Mouse (Mus musculus): ENCODE measurements around the gene Cds2. TPM values are rescaled to one million over a fixed set of nuclear protein-coding genes. Genes with fewer than 3 reads are reported as not detected.
"Not testable (repeated sequence)": the region's sequence is repeated elsewhere in the genome, so short reads cannot be mapped to it uniquely, and the experiment has no call there.

Gene Cds2
- polyA plus RNA-seq, 1 experiment, result 38.4 TPM

DNA sequence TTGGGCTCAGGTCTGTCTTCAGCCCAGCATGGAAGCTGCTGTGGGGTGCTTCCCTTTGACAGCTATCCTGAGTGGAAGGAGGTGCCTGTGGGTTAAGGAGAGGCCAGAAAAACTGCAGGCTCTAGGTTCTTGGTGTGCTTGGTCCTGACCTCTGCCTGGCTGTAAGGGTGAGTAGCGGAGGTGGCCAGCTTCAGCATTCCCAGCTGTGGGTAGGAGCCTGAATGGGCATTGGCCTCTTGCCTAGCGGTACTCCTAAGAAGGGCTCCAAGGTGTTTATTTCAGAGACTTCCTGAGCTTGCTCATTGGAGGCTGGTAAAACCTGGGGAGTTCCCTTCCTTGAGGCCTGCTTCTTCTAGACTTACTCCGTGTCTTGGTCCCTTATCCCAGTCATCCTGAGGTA is 28.3 kb downstream of the Cds2 start:
- no peak for DNase-seq (ENCODE audit: low spot score)

DNA sequence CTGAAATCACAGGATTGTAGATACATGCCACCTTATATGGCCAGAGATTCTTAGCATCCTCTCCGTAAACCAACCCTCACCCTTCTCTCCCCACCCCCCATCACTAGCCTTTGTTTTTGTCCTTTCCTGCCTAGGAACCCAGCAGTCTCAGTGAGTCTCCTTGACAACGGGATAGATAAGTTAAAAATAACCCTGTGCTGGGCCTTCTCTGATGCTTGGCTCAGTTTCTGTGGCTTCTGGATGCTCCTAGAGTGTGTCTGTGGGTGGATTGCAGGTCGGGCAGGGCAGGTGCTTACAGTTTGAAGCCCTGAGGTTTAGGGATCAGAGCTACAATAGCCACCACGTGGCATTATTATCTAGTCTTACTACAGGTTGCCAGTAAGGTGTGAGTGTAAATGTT is 29.1 kb downstream of the Cds2 start:
- DNase-seq (ENCODE audit: low spot score), result no peak

DNA sequence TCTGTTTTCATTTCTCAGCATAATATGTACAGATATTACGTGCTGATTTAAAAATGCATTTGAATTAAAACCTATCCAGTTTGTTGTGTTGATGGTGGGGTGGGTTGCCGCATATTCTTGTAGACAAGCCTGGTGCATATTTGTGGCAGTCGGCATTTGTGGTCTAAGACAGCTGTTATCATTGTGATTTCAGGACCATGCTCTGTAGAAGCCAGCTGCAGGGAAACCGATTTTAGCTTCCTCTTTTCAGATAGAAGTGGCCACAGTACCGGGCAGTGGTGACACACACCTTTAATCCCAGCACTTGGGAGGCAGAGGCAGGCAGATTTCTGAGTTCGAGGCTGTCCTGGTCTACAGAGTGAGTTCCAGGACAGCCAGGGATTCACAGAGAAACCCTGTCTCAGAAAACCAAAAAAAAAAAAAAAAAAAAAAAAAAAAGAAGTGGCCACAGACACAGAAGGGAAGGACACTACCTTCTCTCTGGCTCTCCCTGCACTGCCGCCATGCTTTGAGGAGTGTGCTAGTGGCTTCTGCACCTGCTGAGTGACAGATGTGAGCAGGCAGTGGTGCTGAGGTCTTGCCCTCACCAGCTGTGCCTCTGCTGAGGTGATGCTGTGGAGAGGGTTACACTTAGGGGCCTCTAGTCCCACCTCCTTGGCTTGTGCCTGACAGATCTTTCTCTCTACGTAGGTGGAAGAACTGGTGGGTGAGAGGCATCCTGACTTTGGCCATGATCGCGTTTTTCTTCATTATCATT is 30.9 kb downstream of the Cds2 start:
- no peak for DNase-seq (ENCODE audit: low spot score)

DNA sequence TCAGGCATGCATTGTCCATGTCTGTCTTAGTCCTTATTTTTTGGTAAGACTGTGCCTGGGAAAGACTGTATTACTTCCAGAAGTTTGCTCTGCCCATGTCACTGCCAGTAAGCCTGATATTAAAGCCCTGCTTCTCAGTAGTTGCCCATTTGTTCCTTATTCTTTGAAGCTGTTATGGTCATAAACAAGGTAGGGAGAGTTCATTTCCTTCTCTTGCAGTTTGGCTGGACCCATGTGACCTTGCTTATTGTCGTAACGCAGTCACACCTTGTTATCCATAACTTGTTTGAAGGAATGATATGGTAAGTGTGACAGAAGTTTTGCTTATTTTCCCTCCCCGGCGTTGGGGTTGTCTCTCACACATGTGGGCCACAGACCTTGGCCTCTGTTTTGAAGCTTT is 35.3 kb downstream of the Cds2 start:
- no peak for DNase-seq (ENCODE audit: low spot score)

DNA sequence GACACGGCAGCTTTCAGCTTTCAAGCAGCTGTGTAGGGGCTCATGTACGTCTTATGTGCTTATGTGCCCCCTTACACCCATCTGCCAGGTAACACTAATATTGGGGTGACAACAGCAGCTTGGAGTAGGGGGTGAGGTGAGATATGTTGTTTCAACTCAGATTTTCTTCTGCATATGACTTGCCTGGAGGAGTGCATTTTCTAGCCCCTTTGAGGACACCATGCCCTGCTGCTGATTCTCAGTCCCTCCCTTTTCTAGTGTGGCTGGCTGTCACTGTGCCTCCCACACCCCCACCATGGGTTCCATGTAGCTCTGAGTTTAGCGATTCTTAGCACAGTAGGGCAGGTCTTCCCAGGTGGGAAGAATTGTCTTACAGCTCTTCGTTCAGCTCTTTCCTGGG is 38.5 kb downstream of the Cds2 start:
- no peak for DNase-seq (ENCODE audit: low spot score)

DNA sequence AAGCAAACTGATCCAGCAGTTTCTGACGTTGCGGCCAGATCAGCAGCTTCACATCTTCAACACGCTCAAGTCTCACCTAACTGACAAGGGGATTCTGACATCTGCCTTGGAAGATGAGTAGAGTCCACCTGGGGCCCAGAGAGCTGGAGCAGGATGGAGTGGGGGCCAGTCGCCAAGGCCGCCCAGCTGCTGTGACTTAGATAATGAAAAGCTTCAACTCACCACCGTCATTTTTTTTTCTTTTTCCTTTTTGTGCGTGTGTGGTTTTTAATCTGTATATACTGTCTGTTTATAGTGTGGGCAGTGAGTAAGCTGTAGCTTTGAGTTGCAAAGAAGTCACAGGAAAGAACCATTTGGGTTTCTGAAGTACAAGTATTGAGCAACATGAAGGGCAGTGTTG is 42.2 kb downstream of the Cds2 start:
- DNase-seq (ENCODE audit: low spot score), result no peak

DNA sequence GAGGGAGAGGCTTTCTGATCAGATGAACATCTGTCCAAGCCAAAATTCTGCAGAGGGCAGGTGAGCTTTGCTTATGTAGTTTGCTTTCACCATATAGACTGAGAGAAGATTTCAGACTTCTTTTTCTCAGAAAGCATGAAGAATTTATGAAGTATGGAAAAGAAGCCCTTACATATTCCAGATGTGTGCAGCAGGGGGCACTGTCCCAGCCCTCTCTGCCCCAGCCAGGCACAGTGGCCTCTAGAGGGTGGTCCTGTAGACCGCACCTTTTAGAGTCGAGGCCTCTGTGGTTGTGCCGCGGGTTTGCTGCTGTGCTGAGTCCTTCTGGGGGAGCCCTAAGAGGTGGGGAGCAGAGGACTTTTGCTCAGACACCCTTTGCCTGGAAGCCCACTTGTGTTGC is 43.0 kb downstream of the Cds2 start:
- DNase-seq (ENCODE audit: low spot score), result no peak

DNA sequence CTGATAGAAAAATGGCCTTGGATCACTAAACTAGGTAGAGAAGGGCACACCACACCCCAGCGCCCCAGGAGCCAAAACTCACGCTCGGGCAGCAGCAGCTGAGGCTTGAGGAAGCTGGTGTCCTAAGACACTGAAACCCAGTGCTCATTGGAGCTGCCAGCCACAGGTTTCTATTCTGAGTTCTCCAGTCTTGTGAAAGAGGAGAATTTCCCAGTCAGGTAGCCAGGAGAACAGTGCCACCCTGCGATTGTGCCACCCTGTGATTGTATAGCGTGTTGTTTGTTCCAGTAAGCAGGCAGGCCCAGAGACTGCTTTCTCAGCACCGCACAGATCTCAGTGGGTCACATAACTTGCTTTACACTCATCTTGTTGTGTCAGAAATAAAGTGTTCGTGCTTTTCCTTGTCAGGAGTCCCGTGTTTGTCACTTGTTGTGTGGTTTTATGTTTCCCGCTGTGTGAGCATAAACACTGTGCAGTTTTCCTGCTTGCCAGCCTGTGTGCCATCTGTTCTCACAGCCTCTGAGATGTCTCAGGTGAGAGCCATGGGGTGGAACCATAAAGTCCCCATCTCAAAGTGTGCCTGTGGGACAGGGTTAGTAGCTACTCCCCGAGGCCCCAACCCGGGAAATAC is 44.4 kb downstream of the Cds2 start:
- DNase-seq (ENCODE audit: low spot score), result no peak

DNA sequence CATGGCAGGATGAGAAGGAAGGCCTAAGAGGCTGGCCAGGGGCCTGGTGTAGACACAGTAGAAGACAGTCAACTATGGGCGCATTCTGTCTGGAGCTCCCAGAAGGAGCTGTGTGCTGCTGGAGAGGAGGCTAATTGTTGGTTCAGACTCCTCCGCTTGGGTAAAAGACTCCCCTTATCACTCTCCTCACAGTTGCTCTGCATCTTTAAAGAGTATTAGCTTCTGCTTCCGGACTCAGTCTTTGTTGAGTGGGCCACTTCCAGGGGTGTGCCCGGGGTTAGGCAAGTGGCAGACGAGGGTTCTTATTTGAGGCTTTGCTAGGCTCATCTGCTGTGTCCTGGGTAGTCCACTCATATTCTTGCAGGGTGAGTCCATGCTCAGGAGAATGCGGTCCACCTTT is 45.9 kb downstream of the Cds2 start:
- no peak for DNase-seq (ENCODE audit: low spot score)

DNA sequence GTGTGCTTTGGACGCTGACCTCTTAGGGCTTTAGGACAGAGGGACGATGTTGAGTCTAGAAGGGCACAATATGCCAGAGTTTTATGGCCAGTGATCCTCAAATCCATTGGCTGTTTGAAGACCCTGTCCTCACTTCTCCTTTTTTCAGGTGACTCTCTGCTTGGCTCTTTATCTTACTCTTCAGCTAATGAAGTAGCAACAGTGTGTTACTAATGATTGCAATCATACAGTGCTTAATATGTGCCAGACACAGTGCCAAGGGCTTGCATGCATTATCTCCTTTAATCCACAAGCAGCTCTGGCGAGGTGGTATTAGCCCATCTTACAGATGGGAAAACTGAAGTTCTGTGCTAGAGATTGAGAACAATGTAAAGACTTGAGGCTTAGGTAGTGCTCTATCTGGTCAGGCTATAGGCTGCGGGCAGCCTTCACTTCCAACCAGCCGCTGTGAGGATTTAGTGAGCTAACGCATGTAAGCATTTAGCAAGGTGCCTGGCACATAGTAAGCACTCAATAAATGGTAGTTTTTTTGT is 46.5 kb downstream of the Cds2 start:
- DNase-seq (ENCODE audit: low spot score), result no peak

DNA sequence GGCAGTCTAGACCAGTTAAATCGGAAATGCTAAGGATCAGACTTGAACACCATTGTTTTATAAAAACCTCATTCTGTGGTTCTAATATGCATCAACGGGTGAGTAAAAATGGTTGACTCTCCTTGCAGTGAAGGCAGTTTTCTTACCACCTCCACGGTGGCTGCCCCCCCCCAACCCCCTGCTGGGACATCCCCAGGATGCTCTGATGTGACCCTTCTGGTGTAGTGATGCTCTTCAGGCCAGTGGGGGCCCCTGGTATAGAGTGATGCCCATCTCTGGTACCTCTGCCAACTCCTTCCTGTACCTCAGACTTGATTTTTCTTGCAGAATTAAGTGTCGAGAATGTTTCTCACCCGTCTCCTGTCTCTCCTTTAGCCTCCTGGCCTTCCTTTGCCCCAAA is 49.7 kb downstream of the Cds2 start:
- DNase-seq (ENCODE audit: low spot score), result no peak

DNA sequence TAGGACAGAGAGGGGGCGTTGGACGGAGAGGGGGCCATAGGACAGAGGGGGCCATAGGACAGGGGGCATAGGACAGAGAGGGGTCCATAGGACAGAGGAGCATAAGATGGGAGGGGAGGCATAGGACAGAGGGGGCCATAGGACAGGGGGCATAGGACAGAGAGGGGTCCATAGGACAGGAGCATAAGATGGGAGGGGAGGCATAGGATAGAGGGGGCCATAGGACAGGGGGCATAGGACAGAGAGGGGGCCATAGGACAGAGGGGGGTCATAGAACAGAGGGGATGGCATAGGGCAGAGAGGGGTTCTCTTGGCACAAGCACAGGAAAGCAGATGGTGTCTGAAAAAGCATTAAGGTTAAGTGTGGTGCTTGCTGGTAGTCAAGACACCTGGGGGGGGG is 50.6 kb downstream of the Cds2 start:
- no peak for DNase-seq (ENCODE audit: low spot score)

DNA sequence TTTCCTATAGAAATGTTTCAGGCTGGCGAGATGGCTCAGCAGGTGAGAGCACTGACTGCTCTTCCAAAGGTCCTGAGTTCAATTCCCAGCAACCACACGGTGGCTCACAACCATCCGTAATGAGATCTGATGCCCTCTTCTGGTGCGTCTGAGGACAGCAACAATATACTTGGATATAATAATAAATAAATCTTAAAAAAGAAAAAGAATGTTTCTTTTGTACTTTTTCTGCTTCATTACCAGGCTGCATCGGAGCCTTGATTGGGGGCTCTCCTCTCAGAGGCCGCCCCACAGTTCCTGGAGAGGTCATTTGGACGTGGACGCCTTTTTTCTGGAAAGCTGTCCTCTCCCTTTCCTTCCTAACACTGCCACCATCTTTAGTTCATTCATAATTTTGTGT is 51.1 kb downstream of the Cds2 start:
- DNase-seq (ENCODE audit: low spot score), result not testable (repeated sequence)

DNA sequence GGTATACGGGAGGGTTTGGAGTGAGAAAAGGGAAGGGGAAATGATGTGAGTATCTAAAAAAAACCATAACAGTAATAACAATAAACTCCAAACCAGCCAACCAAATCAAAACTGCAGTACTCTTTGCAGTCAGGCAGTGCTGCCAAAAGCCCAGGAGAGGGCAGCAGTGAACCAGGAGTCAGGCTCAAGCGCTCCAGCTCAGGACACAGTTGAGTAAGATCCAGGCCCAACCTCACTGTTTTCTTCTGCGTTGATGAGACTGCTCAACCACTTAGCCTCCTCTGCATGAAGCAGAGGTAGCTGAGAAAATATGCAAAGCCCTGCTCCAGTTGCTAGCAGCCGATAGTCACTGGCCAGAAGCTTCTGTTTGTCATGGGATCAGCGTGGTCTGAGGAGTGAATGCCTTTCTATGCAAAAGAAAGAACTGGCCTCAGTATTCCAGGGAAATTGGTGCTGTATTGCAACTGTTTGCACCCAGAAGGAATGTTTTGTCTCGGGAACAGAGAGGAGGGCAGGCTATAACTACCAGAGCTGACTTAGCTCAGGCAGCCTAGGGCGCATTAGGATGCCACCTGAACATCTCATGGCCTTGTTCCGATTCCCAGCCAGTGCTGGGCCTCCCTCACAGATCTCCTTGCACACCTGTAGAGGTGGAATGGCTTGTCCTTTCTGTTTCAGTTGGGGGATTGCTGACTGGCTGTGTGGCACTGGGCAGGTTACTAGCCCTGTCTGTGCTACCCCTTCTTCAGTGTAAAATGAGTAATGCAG is 53.3 kb downstream of the Cds2 start:
- DNase-seq (ENCODE audit: low spot score), result no peak

DNA sequence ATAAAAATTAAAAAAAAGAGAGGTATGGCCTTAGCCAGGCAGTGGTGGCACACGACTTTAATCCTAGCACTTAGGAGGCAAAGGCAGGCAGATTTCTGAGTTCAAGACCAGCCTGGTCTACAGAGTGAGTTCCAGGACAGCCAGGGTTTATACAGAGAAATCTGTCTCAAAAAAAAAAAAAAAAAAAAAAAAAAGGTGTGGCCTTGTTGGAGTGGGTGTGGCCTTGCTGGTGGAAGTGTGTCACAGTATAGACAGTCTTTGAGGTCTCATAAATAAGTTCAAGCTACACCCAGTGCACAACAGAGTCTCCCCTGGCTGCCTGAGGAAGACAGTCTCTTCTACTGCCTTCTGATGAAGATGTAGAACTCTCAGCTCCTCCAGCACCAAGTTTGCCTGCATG is 54.2 kb downstream of the Cds2 start:
- no peak for DNase-seq (ENCODE audit: low spot score)

DNA sequence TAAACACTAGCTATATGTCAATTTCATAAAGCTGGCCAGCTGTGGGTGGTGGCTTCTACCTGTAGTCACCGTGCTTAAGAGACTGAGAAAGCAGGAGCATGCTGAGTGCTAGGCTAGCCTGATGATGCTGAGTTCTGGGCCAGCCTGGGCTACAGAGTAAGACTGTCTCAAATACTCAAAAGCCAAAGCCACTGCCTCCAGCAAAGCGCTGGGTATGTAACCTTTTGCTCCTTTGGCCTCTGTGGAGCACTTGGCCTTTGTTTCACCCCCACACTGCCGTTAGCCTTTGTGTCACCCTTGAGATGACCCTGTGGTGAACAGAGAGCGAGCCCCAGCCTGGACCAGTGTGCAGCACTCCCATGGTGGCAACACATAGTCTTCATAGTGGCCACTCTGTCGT is 57.6 kb downstream of the Cds2 start:
- no peak for DNase-seq (ENCODE audit: low spot score)

DNA sequence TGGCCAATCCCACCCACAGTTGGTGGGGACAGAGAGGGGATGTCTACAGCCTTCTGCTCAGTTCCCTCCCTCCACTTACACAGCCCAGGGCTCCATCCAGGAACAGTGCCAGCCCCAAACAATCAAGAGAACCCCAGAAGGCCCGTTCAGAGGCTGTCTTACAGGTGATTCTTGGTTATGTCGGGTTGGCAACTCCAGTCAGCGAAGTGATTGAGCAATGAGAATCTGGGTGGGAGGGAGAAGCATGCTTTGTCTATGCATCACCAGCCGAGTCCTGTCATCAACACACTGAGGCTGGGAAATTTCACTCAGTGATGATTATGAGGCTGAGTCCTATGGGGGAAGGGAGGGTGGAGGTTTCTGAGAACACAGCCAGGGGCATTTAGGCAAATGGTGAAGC is 60.6 kb downstream of the Cds2 start:
- no peak for DNase-seq (ENCODE audit: low spot score)

DNA sequence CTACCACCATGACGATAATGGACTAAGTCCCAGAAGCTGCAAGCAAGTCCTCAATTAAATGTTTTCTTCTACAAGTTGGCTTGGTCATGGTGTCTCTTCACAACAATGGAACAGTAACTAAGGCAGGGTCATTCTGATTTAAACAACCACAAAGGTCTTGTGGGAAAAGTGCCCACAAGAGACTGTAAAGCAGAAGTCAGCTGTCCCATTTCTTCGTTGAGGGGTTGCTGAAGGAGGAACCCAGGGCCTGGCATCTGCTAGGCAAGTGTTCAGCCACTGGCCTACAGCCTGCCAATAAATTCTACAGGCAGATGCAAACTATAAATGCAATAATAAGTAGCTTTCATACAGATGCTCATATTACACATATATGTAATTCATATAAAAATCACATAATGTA is 74.3 kb downstream of the Cds2 start:
- no peak for DNase-seq (ENCODE audit: low spot score)

DNA sequence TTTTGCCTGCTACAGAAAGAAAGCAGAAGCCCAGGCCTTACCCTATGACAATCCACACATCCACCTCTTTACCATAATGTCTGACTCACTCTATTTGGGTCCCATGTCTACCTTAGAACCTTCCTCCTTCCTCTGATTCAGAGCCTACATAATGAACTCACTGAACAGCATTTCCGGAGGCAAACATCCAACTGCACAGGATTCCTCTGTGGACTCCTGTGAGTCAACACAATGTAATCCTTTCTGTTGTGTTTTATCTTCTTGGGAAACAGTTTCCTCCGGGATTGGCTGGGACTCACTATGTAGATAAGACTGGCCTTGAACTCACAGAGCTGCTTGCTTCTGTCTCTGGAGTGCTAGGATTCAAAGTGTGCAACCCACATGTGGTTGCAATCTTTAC is 77.4 kb downstream of the Cds2 start:
- DNase-seq (ENCODE audit: low spot score), result no peak

DNA sequence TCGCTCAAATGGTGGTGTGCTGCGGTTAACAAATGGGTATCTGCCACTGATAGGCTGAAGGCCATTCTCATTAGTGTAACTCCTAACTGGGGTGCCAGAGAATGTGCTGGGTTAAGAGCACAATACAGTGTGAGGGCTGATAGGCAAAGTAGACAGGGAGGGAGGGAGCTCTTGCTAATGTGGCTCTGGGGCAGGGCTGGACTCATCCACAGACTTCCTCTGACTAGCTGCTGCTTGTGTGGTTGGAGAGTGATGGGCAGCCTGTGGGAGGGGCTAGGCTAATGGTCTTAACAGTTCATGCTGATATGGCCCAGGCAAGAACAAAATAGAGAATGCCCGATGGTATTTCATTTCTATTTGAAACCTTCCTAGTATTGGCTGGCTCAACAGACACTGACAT is 78.3 kb downstream of the Cds2 start:
- DNase-seq (ENCODE audit: low spot score), result no peak

DNA sequence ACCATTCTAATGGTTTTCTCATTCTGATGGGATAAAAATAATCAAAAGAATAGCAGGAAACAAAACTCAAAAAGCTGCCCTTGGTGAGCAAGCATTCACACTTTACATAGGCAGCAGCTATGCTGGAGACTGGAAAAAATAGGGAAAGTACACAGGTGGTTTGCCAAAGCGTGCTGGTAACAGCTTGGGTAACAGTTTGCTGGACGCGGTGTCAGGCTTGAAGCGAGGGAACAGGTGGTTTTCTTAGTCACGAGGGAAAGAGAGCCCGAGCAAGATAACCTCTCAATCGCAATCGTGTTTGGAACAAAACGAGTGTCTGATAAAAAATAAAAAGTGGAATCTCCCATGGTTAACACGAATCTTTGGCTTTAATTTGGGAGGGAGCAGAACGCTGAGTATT is 80.9 kb downstream of the Cds2 start:
- DNase-seq (ENCODE audit: low spot score), result no peak
